Mouse (Mus musculus) midbrain, embryonic 10.5 days (tissue): ENCODE measurements around the gene Tubb3. TPM values are rescaled to one million over a fixed set of nuclear protein-coding genes. Genes with fewer than 3 reads are reported as not detected.
"Not testable (repeated sequence)": the region's sequence is repeated elsewhere in the genome, so short reads cannot be mapped to it uniquely, and the experiment has no call there.

Source experiments
- DNase-seq: peaks from one replicate; pipeline ENCODE4 v3.0.0-alpha.2; 2017; ENCODE audit warnings: low spot score
- H3K27ac ChIP-seq: fragments of 300-500 bp; sonication (generic); replicated peaks from 2 replicates; pipeline ENCODE4 v1.5.1; 2016; ENCODE audit warnings: mild to moderate bottlenecking
- H3K27me3 ChIP-seq: fragments of 300-500 bp; sonication (generic); 2 replicates; pipeline ENCODE4 v1.6.1; 2016; ENCODE audit warnings: low read depth, mild to moderate bottlenecking; ENCODE audit not compliant: poor library complexity, severe bottlenecking
- H3K36me3 ChIP-seq: fragments of 300-500 bp; sonication (generic); 2 replicates; pipeline ENCODE4 v1.6.1; 2016; ENCODE audit warnings: mild to moderate bottlenecking, moderate library complexity
- H3K4me1 ChIP-seq: fragments of 300-500 bp; sonication (generic); 2 replicates; pipeline ENCODE4 v1.6.1; 2016
- H3K4me3 ChIP-seq: fragments of 300-500 bp; sonication (generic); 2 replicates; pipeline ENCODE4 v1.5.1; 2016; ENCODE audit warnings: mild to moderate bottlenecking, moderate library complexity
- H3K9me3 ChIP-seq: fragments of 300-500 bp; sonication (generic); replicated peaks from 2 replicates; pipeline ENCODE4 v1.6.1; 2016; ENCODE audit warnings: mild to moderate bottlenecking
- WGBS: fragments of 180-500 bp; shearing (Covaris S2); methylation state at CpG from one replicate; pipeline ENCODE4 v1.1.7; 2016; 5-methylcytosine and 5-hydroxymethylcytosine counted together
- polyA plus RNA-seq: library from polyadenylated mRNA; unstranded; fragments of >200 nt; fragmentation: Nextera tagmentation; extraction: Ambion mirVana; gene quantifications from 2 replicates; pipeline ENCODE4 v1.2.1, GENCODE M21; 2016

Tubb3 gene
- polyA plus RNA-seq, 1 experiment from 2014 or later: 428 TPM

GRCm38 (mm10) chr8:123428343-123428893 is 17.2 kb downstream of the Tubb3 start:
- WGBS: 96% methylated on average over 29 of the region's 29 CpGs
- Histone ChIP-seq H3K4me3 (no peak overlapping the region), H3K36me3 (no peaks in the 10 kb centered on the region), H3K9me3 (peaks cover 71% of the 10 kb centered on the region), H3K4me1 (no peaks in the 10 kb centered on the region), H3K27ac (no peak overlapping the region), H3K27me3 (no peaks in the 10 kb centered on the region)
- DNase-seq: no peak

- Histone ChIP-seq H3K27me3 (no peaks in the 10 kb centered on the region), H3K27ac (no peak overlapping the region), H3K36me3 (no peaks in the 10 kb centered on the region), H3K9me3 (peaks cover 75% of the 10 kb centered on the region), H3K4me1 (no peaks in the 10 kb centered on the region), H3K4me3 (no peak overlapping the region)
- DNase-seq: no peak
- 94% methylated on average over 23 of the region's 23 CpGs for WGBS
Observed at GRCm38 (mm10) chr8:123428939-123429721, 17.9 kb downstream of the Tubb3 start.

GRCm38 (mm10) chr8:123429722-123430013 is 18.4 kb downstream of the Tubb3 start:
- H3K9me3 ChIP-seq: peaks cover 79% of the 10 kb centered on the region
- H3K4me1 ChIP-seq, H3K27ac ChIP-seq, H3K36me3 ChIP-seq, H3K4me3 ChIP-seq, DNase-seq, H3K27me3 ChIP-seq: not testable (repeated sequence)
- WGBS: 93% methylated on average over 15 of the region's 15 CpGs

- not testable (repeated sequence) for DNase-seq, H3K27ac ChIP-seq, H3K4me1 ChIP-seq, H3K36me3 ChIP-seq, H3K27me3 ChIP-seq, H3K4me3 ChIP-seq
- H3K9me3 ChIP-seq: peaks cover 85% of the 10 kb centered on the region
- WGBS: 91% methylated on average over 8 of the region's 8 CpGs
Observed at GRCm38 (mm10) chr8:123430936-123431335, 19.7 kb downstream of the Tubb3 start.

GRCm38 (mm10) chr8:123431616-123432365 is 20.6 kb downstream of the Tubb3 start:
- Histone ChIP-seq H3K4me1 (no peaks in the 10 kb centered on the region), H3K4me3 (no peak overlapping the region), H3K9me3 (peaks cover 79% of the 10 kb centered on the region), H3K27ac (no peak overlapping the region), H3K27me3 (no peaks in the 10 kb centered on the region), H3K36me3 (no peaks in the 10 kb centered on the region)
- no peak for DNase-seq
- WGBS: 97% methylated on average over 25 of the region's 25 CpGs

GRCm38 (mm10) chr8:123432381-123432780 is 21.2 kb downstream of the Tubb3 start:
- no peak for DNase-seq
- 93% methylated on average over 16 of the region's 16 CpGs for WGBS
- H3K27me3 ChIP-seq: no peaks in the 10 kb centered on the region
- H3K4me3 ChIP-seq: no peak overlapping the region
- no peaks in the 10 kb centered on the region for H3K36me3 ChIP-seq
- no peaks in the 10 kb centered on the region for H3K4me1 ChIP-seq
- peaks cover 74% of the 10 kb centered on the region for H3K9me3 ChIP-seq
- no peak overlapping the region for H3K27ac ChIP-seq

GRCm38 (mm10) chr8:123433241-123433974 is 22.2 kb downstream of the Tubb3 start:
- H3K27ac ChIP-seq, H3K4me1 ChIP-seq, H3K36me3 ChIP-seq, H3K4me3 ChIP-seq, H3K27me3 ChIP-seq, DNase-seq: not testable (repeated sequence)
- peaks cover 68% of the 10 kb centered on the region for H3K9me3 ChIP-seq
- WGBS: 97% methylated on average over 47 of the region's 47 CpGs

GRCm38 (mm10) chr8:123441788-123442187 is 30.6 kb downstream of the Tubb3 start:
- H3K9me3 ChIP-seq: 0 out of 2 replicates have a peak, but pooled peaks cover 6% of the 10 kb centered on the region
- H3K4me3 ChIP-seq: no peak overlapping the region
- peaks cover 15% of the 10 kb centered on the region for H3K4me1 ChIP-seq
- WGBS: 90% methylated on average over 2 of the region's 2 CpGs
- DNase-seq: no peak
- no peaks in the 10 kb centered on the region for H3K27me3 ChIP-seq
- H3K27ac ChIP-seq: no peak overlapping the region
- H3K36me3 ChIP-seq: no peaks in the 10 kb centered on the region

- H3K4me3 ChIP-seq: peak overlapping the region; percentile 66
- no peaks in the 10 kb centered on the region for H3K27me3 ChIP-seq
- DNase-seq: no peak
- H3K4me1 ChIP-seq: peaks cover 15% of the 10 kb centered on the region
- 0 out of 2 replicates have a peak, but pooled peaks cover 4% of the 10 kb centered on the region for H3K9me3 ChIP-seq
- peak overlapping the region; percentile 94; the same call in 1 of the 2 replicates for H3K27ac ChIP-seq
- WGBS: 82% methylated on average over 5 of the region's 5 CpGs
- no peaks in the 10 kb centered on the region for H3K36me3 ChIP-seq
Observed at GRCm38 (mm10) chr8:123442351-123442750, 31.1 kb downstream of the Tubb3 start.

GRCm38 (mm10) chr8:123442871-123443575 is 31.8 kb downstream of the Tubb3 start:
- H3K4me1 ChIP-seq: peaks cover 15% of the 10 kb centered on the region
- peak overlapping the region; percentile 66 for H3K4me3 ChIP-seq
- DNase-seq: peak; percentile 93
- no peaks in the 10 kb centered on the region for H3K9me3 ChIP-seq
- 1% methylated on average over 41 of the region's 41 CpGs for whole genome bisulfite sequencing
- no peaks in the 10 kb centered on the region for H3K36me3 ChIP-seq
- H3K27ac ChIP-seq: peak overlapping the region; percentile 94
- no peaks in the 10 kb centered on the region for H3K27me3 ChIP-seq

GRCm38 (mm10) chr8:123443576-123443921 is 32.3 kb downstream of the Tubb3 start:
- WGBS: 33% methylated on average over 4 of the region's 4 CpGs

GRCm38 (mm10) chr8:123444131-123444530 is 32.9 kb downstream of the Tubb3 start:
- Histone ChIP-seq H3K27me3 (no peaks in the 10 kb centered on the region), H3K4me1 (peaks cover 15% of the 10 kb centered on the region), H3K4me3 (peak overlapping the region; percentile 66; the same call in 1 of the 2 replicates), H3K27ac (no peak overlapping the region), H3K36me3 (peaks cover 3% of the 10 kb centered on the region), H3K9me3 (no peaks in the 10 kb centered on the region)
- 89% methylated on average over 6 of the region's 6 CpGs for WGBS
- DNase-seq: no peak

More at GRCm38 (mm10) chr8:123443576-123443921, 32.3 kb downstream of the Tubb3 start:
- Histone ChIP-seq H3K36me3 (no peaks in the 10 kb centered on the region), H3K4me3 (peak overlapping the region; percentile 66), H3K27me3 (no peaks in the 10 kb centered on the region), H3K9me3 (no peaks in the 10 kb centered on the region), H3K27ac (peak overlapping the region; percentile 94), H3K4me1 (peaks cover 15% of the 10 kb centered on the region)
- DNase-seq: no peak
